Mouse (Mus musculus): ENCODE results near the gene Tro. TPM values are rescaled to one million over a fixed set of nuclear protein-coding genes. Genes with fewer than 3 reads are reported as not detected.

The Tro gene
- 0.84 TPM for polyA plus RNA-seq (2015; fragmentation: Illumina TruSeq; extraction: RNeasy Lipid Tissue Mini Kit (QIAGEN cat#74804); ENCODE audit: insufficient read depth, low replicate concordance)

DNA sequence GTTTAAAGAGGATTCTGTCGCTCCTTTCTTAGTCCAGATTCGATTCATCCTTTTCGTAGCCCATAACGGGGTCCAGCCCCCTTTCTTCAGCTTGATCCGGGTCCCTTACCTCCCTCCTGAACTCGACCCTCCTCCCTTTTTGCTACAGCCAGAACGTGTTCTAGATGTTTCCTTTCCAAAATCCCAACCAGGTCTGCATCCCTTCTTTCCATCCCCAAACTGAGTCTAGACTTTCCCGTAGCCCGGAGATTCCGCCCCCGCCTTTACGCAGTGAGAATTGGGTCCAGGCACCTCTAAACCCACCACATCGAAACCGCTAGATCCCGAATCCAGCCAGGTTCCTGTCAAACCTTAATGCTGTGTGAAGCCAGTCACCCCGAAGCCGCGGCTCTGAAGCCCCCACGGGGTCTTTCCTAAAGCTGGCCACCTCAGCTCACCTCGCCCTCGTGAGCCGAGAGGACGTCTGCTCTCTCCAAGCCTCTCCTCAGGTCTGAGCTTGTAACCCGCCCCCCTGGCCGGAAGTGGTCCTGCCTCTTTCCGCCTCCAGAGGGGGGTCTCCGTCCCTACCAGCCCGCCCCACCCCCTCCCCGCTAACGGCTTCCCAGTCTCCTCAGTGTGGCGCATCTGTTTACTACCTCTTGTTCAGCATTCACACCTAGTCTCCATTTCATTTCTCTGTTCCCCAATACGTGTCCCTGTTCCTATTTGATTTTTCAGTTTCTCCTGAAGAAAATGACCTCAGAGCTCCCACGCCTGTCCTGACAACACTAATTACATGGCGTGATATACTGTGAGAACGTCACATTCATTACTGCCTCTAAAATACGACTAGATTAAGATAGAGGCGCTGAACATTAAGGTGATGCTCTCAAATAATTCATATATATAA is at the start of gene Tro:
Gene Tro (minus strand): TSS at position 676 of the 889 bp plus-strand sequence.

Other genes with a start within 250 kb of the Tro start
- gene Tmem29, start 198.4 kb downstream of the Tro start, polyA plus RNA-seq (2015; fragmentation: Illumina TruSeq; extraction: RNeasy Lipid Tissue Mini Kit (QIAGEN cat#74804); ENCODE audit: insufficient read depth, low replicate concordance): 21.4 TPM
- gene Alas2, start 110.2 kb downstream of the Tro start, polyA plus RNA-seq (2015; fragmentation: Illumina TruSeq; extraction: RNeasy Lipid Tissue Mini Kit (QIAGEN cat#74804); ENCODE audit: insufficient read depth, low replicate concordance): 548 TPM
- 9.9 TPM for gene Pfkfb1, start 69.4 kb downstream of the Tro start, polyA plus RNA-seq (2015; fragmentation: Illumina TruSeq; extraction: RNeasy Lipid Tissue Mini Kit (QIAGEN cat#74804); ENCODE audit: insufficient read depth, low replicate concordance)
- gene Apex2, start 67.7 kb downstream of the Tro start, polyA plus RNA-seq (2015; fragmentation: Illumina TruSeq; extraction: RNeasy Lipid Tissue Mini Kit (QIAGEN cat#74804); ENCODE audit: insufficient read depth, low replicate concordance): 8.0 TPM
- 7.6 TPM for gene Maged2, start 156.8 kb upstream of the Tro start, polyA plus RNA-seq (2015; fragmentation: Illumina TruSeq; extraction: RNeasy Lipid Tissue Mini Kit (QIAGEN cat#74804); ENCODE audit: insufficient read depth, low replicate concordance)

Measured in spleen, adult 10 weeks (tissue).